Mouse (Mus musculus): Measurements from ENCODE around the gene Smyd4. TPM values are rescaled to one million over a fixed set of nuclear protein-coding genes. Genes with fewer than 3 reads are reported as not detected.
A peak's percentile ranks its signal among the peaks of the same experiment; 100 is the strongest.

The Smyd4 gene
- polyA plus RNA-seq, 1 experiment: 5.2 TPM

DNA sequence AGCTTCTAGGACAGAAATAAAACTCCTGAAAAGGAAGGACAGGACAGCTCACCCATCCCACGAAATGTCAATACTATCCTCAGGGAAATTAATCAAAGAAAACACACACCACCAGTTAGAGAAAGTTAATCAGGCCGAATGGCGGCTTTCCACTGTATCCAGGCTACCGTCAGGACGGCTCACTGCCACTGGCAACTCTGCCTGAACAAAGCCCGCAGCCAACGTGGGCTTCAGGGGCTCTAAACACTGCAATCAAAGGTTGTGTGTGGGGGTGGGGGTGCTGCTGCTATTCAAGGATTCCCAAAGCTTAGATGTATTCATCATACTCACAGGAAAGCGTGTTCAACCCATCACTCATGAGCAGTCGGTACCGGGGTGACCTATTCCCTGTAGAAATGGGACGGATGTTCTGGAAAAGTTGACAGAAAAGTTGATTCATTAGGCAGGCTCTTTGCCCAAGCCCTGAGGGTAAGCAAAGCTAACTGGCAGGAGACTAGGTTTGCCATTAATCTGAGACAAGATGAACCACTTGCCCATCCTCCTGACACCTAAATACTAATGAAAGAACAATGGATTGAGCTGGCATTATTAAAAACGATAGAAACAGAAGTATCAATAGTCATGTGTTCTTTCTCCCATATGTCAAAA, 7.4 kb upstream of the Smyd4 start:
- Histone ChIP-seq H3K4me1 (ENCODE audit: control insufficient read depth, insufficient read depth, low read length) (peaks cover 6% of the 10 kb centered on the region), H3K4me3 (replicated peaks; ENCODE audit: extremely low read depth, low read depth, low read length) (no peak overlapping the region)
- TF ChIP-seq CTCF (IDR thresholded peaks at IDR 0.05; ENCODE audit: insufficient read depth, low read length): no peak
- TF ChIP-seq POLR2A (IDR thresholded peaks at IDR 0.05; ENCODE audit: borderline replicate concordance, extremely low read depth, low read depth, low read length): no peak
- no peak for DNase-seq
- WGBS: 84% methylated on average over 12 of the region's 12 CpGs

GRCm38 (mm10) chr11:75343096-75343495, 5.1 kb upstream of the Smyd4 start:
- TF ChIP-seq CTCF (IDR thresholded peaks at IDR 0.05; ENCODE audit: insufficient read depth, low read length) (no peak), POLR2A (IDR thresholded peaks at IDR 0.05; ENCODE audit: borderline replicate concordance, extremely low read depth, low read depth, low read length) (no peak)
- peaks cover 5% of the 10 kb centered on the region; the same call in 1 of the 2 replicates for H3K4me1 ChIP-seq (ENCODE audit: control insufficient read depth, insufficient read depth, low read length)
- no peak for DNase-seq
- no peak overlapping the region for H3K4me3 ChIP-seq (replicated peaks; ENCODE audit: extremely low read depth, low read depth, low read length)
- WGBS: 93% methylated on average over 2 of the region's 2 CpGs

DNA sequence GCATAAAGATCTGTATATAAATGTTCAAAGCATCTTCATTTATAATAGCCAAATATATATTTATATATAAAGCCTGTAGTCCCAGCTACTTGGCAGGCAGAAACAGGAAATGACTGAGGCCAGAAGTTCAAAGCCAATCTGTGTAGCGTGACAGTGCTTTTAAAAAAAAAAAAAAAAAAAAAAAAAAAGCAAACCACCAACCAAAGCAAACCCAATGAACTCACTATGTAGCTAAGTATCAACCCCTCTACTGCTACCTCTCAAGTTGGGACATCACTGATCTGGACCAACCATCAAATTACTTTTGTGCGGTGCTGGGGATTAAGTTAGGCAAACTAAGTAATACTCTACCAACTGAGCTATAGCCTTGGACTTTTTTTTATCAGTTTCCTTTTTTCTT, 4.1 kb upstream of the Smyd4 start:
- no peak for DNase-seq
- WGBS: 50% methylated on average over 2 of the region's 2 CpGs
- TF ChIP-seq POLR2A (IDR thresholded peaks at IDR 0.05; ENCODE audit: borderline replicate concordance, extremely low read depth, low read depth, low read length): no peak
- no peak for TF ChIP-seq CTCF (IDR thresholded peaks at IDR 0.05; ENCODE audit: insufficient read depth, low read length)

GRCm38 (mm10) chr11:75344716-75345115, 3.5 kb upstream of the Smyd4 start:
- WGBS: 83% methylated on average over 5 of the region's 5 CpGs
- peaks cover 3% of the 10 kb centered on the region; the same call in 1 of the 2 replicates for H3K4me1 ChIP-seq (ENCODE audit: control insufficient read depth, insufficient read depth, low read length)
- DNase-seq: no peak
- TF ChIP-seq POLR2A (IDR thresholded peaks at IDR 0.05; ENCODE audit: borderline replicate concordance, extremely low read depth, low read depth, low read length) (no peak), CTCF (IDR thresholded peaks at IDR 0.05; ENCODE audit: insufficient read depth, low read length) (no peak)
- no peak overlapping the region for H3K4me3 ChIP-seq (replicated peaks; ENCODE audit: extremely low read depth, low read depth, low read length)

More for the DNA sequence above, 4.1 kb upstream of the Smyd4 start:
- Histone ChIP-seq H3K4me1 (ENCODE audit: control insufficient read depth, insufficient read depth, low read length) (peaks cover 3% of the 10 kb centered on the region; the same call in 1 of the 2 replicates), H3K4me3 (replicated peaks; ENCODE audit: extremely low read depth, low read depth, low read length) (no peak overlapping the region)

- WGBS: 37% methylated on average over 4 of the region's 4 CpGs
- no peak for DNase-seq
- no peak overlapping the region for H3K4me3 ChIP-seq (replicated peaks; ENCODE audit: extremely low read depth, low read depth, low read length)
- peaks cover 3% of the 10 kb centered on the region; the same call in 1 of the 2 replicates for H3K4me1 ChIP-seq (ENCODE audit: control insufficient read depth, insufficient read depth, low read length)
- TF ChIP-seq CTCF (IDR thresholded peaks at IDR 0.05; ENCODE audit: insufficient read depth, low read length): no peak
- TF ChIP-seq POLR2A (IDR thresholded peaks at IDR 0.05; ENCODE audit: borderline replicate concordance, extremely low read depth, low read depth, low read length): no peak
These were observed 1.6 kb upstream of the Smyd4 start for GRCm38 (mm10) chr11:75346556-75347187.

- TF ChIP-seq POLR2A (IDR thresholded peaks at IDR 0.05; ENCODE audit: borderline replicate concordance, extremely low read depth, low read depth, low read length): no peak
- no peak for TF ChIP-seq CTCF (IDR thresholded peaks at IDR 0.05; ENCODE audit: insufficient read depth, low read length)
- H3K4me3 ChIP-seq (replicated peaks; ENCODE audit: extremely low read depth, low read depth, low read length): no peak overlapping the region
- H3K4me1 ChIP-seq (ENCODE audit: control insufficient read depth, insufficient read depth, low read length): peaks cover 3% of the 10 kb centered on the region; the same call in 1 of the 2 replicates
- no peak for DNase-seq
- 29% methylated on average over 10 of the region's 10 CpGs for WGBS
These were observed 1.0 kb upstream of the Smyd4 start for GRCm38 (mm10) chr11:75347188-75347585.

- Histone ChIP-seq H3K4me3 (replicated peaks; ENCODE audit: extremely low read depth, low read depth, low read length) (peak overlapping the region; percentile 85), H3K4me1 (ENCODE audit: control insufficient read depth, insufficient read depth, low read length) (peaks cover 3% of the 10 kb centered on the region; the same call in 1 of the 2 replicates)
- no peak for TF ChIP-seq POLR2A (IDR thresholded peaks at IDR 0.05; ENCODE audit: borderline replicate concordance, extremely low read depth, low read depth, low read length)
- TF ChIP-seq CTCF (IDR thresholded peaks at IDR 0.05; ENCODE audit: insufficient read depth, low read length): no peak
- no peak for DNase-seq
- under 1% methylated on average over 10 of the region's 10 CpGs for WGBS
These were observed 637 bp upstream of the Smyd4 start for GRCm38 (mm10) chr11:75347596-75347995.

DNA sequence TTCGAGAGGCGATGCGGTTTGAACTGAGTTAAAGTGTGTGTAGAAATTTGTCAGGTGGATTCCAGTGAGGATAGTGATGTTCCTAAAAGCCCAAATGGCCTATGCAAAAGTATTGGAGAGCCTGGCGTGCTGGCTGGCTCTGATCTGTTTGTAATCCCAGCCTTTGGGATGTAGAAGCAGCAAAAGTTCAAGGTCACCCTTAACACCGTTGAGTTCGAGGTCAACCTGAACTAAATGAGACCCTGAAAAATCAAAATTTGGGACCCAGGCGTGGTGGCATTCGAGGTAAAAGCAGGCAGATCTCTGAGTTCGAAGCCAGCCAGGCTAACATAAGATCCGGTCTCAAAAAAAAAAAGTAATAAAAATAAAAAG, 643 bp downstream of the Smyd4 start:
- WGBS: 36% methylated on average over 10 of the region's 10 CpGs
- DNase-seq: no peak
- TF ChIP-seq POLR2A (IDR thresholded peaks at IDR 0.05; ENCODE audit: borderline replicate concordance, extremely low read depth, low read depth, low read length) (no peak), CTCF (IDR thresholded peaks at IDR 0.05; ENCODE audit: insufficient read depth, low read length) (no peak)
- Histone ChIP-seq H3K4me3 (replicated peaks; ENCODE audit: extremely low read depth, low read depth, low read length) (peak overlapping the region; percentile 85), H3K4me1 (ENCODE audit: control insufficient read depth, insufficient read depth, low read length) (peaks cover 3% of the 10 kb centered on the region; the same call in 1 of the 2 replicates)

DNA sequence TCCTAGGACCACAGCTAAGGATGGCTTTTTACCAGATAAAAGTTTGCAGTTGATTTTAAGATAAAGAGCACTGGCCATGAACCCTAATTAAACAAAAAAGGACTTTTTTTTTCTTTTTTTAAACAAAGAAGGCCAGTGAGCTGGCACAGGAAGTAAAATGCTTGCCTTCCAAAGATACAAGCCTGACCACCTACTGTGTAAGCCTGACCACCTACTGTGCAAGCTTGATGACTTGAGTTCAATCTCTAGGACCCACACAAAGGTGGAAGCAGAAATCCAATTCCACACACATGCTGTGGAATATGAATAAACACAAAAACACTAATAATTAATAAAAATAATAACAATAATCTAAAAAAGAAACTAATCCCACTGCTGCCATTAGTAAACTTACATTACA, 3.0 kb downstream of the Smyd4 start:
- DNase-seq: no peak
- no peak for TF ChIP-seq POLR2A (IDR thresholded peaks at IDR 0.05; ENCODE audit: borderline replicate concordance, extremely low read depth, low read depth, low read length)
- no peak for TF ChIP-seq CTCF (IDR thresholded peaks at IDR 0.05; ENCODE audit: insufficient read depth, low read length)
- Histone ChIP-seq H3K4me3 (replicated peaks; ENCODE audit: extremely low read depth, low read depth, low read length) (no peak overlapping the region), H3K4me1 (ENCODE audit: control insufficient read depth, insufficient read depth, low read length) (peaks cover 3% of the 10 kb centered on the region; the same call in 1 of the 2 replicates)

GRCm38 (mm10) chr11:75355475-75355874, 7.2 kb downstream of the Smyd4 start:
- 71% methylated on average over 1 of the region's 1 CpGs for WGBS
- TF ChIP-seq CTCF (IDR thresholded peaks at IDR 0.05; ENCODE audit: insufficient read depth, low read length) (no peak), POLR2A (IDR thresholded peaks at IDR 0.05; ENCODE audit: borderline replicate concordance, extremely low read depth, low read depth, low read length) (no peak)
- Histone ChIP-seq H3K4me1 (ENCODE audit: control insufficient read depth, insufficient read depth, low read length) (no peaks in the 10 kb centered on the region), H3K4me3 (replicated peaks; ENCODE audit: extremely low read depth, low read depth, low read length) (no peak overlapping the region)
- DNase-seq: no peak
